Mouse (Mus musculus): ENCODE results near the gene Ttc27.

- no peak for TF ChIP-seq CTCF (IDR thresholded peaks at IDR 0.05; ENCODE audit: borderline replicate concordance, insufficient read depth, low read depth, low read length)
- no peak for TF ChIP-seq POLR2A (IDR thresholded peaks at IDR 0.05; ENCODE audit: borderline replicate concordance, insufficient read depth, low read length)
Measured at GRCm38 (mm10) chr17:74807509-74808248, 90.1 kb downstream of the Ttc27 start.
